Mouse (Mus musculus): ENCODE results near the gene Wdr46.

GRCm38 (mm10) chr17:33938783-33939182 lies 1.7 kb upstream of the Wdr46 start:
- TF ChIP-seq POLR2A (IDR thresholded peaks at IDR 0.05; ENCODE audit: insufficient read depth, low read depth, low read length), result no peak
- TF ChIP-seq CTCF (IDR thresholded peaks at IDR 0.05; ENCODE audit: insufficient read depth, low read depth, low read length), result no peak
